Mouse (Mus musculus) monocyte, adult 2 months (primary cell): ENCODE measurements around the gene Trub2.

Experiments used
- DNase-seq, 2 experiments: peaks; one replicate each; pipeline ENCODE4 v3.0.0; 2022; ENCODE audit warnings: low spot score in 2 of 2, low read depth in 1 of 2

Trub2 gene

DNA sequence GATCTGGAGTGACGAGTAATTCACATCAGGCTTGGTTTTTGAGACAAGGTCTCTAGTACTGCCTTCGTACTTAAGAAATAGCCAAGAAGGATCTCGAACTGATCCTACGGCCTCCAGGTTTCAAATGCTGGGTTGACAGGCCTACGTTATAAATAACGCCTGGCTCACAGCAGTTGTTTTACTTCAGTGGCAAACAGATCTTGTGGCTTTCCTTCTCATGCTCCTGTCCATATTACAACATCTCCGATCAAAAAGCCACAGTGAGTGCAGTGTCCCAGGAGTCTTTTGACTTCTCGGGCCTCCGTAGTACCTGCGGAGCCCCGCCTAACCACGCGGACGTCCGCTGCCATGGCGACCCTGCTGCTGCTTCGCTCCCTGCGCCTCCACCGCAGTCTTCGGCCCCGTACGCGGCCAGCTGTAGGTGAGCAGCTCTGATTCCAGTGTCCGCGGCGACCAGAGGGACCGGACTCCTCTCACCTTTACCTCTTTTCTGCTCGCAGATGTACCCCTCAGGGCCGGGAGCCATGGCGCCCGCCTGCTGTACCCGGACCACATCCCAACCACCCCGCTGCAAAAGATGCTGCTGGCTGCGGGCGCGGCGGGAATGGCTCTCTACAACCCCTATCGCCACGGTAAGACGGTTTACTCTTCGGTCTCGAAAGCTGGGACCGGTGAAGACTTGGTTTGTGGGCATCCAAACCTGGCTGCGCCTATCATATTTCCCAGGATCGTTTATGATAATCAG, at the start of gene Trub2:
TSS of gene Trub2 (minus strand) at position 566 of the 745 bp plus-strand sequence.
- DNase-seq: peak in 1 of 2 experiments; percentile 48

DNA sequence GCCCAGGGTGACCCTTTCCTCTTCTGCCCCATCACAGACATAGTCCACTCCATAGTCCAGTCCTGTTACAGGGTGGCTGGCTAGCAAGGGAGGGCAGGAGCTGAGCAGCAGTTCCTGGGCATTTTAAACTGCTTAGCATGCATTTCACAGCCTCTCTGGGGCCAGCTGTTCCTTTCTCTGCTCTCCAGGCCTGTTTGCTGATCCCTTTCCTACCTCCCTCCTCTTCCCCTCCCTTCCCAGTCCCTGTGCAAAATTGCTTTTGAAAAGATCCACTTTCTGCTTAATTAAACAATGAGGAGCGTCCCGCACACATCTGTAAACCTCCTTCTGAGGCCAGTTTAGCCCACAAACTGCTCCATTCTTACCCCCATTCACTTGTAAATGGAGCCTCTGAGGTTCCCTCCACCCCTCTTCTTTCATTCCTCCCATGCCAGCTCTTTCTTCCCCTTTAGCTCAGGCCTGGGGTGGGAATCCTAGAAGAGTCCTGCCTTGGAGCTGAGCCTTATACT, 47.1 kb upstream of the Trub2 start:
- DNase-seq: no peak

DNA sequence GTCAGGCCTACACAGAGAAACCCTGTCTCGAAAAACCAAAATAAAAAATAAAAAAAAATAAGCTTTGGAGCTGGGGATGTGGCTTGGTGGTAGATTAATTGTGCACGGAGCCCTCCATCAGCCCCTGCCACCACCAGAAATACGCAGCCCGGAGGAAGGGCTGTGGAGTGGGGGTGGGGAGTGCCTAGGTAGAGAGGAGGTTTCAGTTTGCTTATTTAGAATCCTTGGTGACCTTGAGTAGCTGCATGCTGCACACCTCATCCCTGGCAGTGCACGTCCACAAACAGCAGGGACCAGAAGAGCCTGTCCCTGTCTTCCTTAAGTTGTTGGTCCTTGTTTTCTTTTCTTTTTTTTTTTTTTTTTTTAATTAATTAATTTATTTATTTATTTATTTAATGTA, 45.5 kb upstream of the Trub2 start:
- DNase-seq: no peak

- no peak for DNase-seq
These were observed 42.8 kb upstream of the Trub2 start for GRCm38 (mm10) chr2:29831106-29831505.

DNA sequence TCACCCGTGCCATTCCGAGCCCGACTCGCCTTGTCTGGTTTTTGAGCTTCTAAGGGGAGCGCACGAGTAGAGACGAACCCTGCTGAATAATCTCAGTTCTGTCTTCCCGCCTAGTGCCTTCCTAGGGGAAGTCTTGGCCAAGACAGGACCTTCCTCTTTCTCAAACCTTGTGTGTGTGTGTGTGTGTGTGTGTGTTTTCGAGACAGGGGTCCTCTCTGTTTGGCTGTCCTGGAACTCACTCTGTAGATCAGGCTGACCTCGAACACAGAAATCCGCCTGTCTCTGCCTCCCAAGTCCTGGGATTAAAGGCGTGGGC, 39.4 kb upstream of the Trub2 start:
- DNase-seq: no peak

DNA sequence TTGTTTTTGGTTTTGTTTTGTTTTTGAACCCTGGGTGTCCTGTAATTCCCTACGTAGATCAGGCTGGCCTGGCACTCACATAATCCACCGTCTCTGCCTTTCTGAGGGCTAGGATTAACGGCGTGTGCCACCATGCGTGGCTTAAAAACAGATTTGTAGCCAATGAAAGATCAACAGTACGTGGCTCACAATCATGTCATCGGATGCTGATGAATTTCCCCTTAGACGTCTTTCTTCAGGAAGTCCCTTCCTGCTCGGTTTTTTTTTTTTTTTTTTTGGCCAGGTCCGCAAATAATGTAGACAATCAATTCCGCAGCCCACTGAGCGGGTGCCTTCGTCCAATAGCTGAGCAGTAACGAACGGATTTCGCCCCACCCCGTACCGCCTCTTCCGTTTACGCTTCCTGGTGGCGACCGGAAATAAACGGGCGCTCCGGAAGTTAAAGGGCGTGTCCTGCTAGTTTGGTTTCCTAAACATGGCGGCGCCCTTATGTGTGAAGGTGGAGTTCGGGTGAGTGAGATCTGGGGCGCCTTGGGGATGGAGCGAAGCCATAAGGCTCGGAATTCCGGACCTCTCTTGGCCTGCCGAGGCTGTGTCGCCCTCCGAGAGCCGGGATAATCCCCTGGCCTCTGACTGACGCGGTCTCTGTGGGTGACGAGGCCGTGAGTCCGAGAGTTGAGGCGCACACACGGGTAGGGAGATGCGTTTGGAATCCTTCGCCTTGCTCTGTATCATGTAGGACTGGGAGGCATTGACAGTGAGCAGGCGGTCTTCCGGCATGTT, 38.8 kb upstream of the Trub2 start:
- peak; percentile 90 to 92 for DNase-seq

- DNase-seq: no peak
These were observed 38.1 kb upstream of the Trub2 start for GRCm38 (mm10) chr2:29826318-29826925.

GRCm38 (mm10) chr2:29820025-29820817, 31.9 kb upstream of the Trub2 start, which contains the start of gene Urm1:
Gene Urm1, plus strand, starts transcription at chr2:29820075.
- no peak for DNase-seq

DNA sequence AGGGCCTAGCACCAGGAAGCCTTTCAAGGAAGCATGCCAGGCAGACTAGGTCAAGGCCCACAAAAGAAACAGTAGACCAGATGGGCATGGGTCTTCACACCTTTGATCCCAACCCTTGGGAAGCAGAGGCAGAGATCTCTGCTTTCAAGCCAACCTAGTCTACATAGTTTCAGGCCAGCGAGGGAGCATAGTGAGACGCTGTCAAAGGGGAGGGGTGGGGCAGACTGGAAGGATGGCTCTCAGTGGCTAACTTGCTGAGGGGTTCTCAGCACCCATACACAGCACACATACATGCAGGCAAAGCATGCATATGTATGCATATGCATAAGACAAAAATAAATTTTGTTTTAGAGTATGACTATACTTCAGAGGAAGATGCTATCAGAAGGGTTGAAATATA, 31.1 kb upstream of the Trub2 start:
- no peak for DNase-seq

GRCm38 (mm10) chr2:29817426-29818232, 29.3 kb upstream of the Trub2 start:
- peak; percentile 55 to 64 for DNase-seq

DNA sequence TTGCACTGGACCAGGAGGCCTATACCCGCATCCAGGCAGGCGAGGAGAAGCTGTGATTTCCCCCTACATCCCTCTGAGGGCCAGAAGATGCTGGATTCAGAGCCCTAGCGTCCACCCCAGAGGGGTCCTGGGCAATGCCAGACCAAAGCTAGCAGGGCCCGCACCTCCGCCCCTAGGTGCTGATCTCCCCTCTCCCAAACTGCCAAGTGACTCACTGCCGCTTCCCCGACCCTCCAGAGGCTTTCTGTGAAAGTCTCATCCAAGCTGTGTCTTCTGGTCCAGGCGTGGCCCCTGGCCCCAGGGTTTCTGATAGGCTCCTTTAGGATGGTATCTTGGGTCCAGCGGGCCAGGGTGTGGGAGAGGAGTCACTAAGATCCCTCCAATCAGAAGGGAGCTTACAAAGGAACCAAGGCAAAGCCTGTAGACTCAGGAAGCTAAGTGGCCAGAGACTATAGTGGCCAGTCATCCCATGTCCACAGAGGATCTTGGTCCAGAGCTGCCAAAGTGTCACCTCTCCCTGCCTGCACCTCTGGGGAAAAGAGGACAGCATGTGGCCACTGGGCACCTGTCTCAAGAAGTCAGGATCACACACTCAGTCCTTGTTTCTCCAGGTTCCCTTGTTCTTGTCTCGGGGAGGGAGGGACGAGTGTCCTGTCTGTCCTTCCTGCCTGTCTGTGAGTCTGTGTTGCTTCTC, 27.5 kb upstream of the Trub2 start:
- no peak for DNase-seq

DNA sequence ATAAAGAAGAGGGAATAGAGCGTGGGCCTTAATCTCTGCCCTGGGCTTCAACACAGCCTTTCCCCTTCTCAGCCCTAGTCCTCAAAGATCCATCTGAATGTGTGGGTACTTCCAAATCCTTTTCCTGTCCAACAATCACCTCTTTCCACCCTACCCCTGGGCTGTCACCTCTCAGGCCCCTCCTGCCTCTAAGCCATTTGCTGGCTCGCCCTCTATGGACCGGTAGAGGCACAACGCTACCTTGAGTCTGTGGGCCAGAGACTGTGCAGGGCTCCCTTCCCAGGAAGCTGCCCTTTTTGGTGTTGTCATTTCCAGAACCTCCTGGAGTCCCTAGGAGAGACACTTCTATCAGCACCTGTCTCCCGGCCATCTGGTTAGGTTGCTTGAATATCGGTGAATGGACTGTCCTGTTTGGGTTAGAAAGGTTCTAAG, 15.1 kb upstream of the Trub2 start:
- DNase-seq: no peak

DNA sequence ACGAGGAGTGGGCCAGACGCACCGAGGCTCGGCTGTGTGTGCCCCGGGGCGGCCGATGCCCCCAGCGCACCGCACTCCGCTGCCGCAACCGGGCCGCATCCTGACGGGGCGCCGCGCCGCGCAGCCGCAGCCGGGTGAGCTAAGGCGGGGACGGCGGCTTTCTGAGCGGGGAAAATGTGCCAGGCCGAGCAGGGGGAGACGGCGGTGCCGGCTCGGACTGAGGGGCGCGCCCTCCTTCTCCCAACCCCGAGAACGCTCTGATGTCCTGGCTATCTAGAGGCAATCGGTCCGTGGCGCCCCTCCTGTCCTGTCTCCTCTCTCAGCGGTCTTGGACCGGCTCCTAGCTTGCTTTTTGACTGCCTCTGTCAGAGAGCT, 14.5 kb upstream of the Trub2 start:
- DNase-seq: no peak

DNA sequence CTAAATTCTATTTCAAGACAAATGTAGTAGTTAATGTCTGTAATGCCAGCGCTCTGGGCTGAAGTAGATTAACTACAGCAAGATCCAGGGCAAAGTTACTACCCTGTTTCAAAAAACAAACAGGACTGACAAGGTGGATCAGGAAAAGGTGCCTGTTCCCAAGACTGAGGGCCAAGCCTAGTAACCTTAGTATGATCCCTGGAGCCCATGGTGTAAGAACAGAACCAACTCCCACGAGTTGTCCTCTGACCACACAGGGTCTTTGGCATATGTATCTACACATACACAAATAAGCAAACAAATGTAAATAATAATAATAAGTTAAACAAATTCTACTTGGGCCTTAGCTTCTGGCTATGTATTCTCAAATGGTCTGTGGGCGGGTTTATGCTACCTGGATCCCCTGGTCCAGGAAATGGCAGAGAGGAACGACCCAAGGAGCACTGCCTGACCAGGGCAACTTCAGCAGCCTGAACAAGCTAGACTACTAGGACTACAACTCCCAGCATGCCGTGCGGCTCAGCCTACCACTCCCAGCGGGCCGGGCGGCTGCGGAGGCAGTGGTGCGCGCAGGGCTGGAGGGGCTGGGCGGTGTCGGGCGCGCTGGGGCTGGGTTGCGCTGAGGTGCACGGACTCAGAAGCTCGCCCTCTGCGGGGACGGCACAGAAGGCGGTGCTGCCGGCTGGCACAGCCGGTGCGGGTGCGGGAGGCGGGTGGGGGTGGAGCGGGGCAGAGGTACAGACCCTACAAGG, 13.9 kb upstream of the Trub2 start, which contains the start of gene Slc27a4:
TSS of gene Slc27a4 (plus strand) at position 560 of the 752 bp plus-strand sequence.
- peak; percentile 66 to 84 for DNase-seq

DNA sequence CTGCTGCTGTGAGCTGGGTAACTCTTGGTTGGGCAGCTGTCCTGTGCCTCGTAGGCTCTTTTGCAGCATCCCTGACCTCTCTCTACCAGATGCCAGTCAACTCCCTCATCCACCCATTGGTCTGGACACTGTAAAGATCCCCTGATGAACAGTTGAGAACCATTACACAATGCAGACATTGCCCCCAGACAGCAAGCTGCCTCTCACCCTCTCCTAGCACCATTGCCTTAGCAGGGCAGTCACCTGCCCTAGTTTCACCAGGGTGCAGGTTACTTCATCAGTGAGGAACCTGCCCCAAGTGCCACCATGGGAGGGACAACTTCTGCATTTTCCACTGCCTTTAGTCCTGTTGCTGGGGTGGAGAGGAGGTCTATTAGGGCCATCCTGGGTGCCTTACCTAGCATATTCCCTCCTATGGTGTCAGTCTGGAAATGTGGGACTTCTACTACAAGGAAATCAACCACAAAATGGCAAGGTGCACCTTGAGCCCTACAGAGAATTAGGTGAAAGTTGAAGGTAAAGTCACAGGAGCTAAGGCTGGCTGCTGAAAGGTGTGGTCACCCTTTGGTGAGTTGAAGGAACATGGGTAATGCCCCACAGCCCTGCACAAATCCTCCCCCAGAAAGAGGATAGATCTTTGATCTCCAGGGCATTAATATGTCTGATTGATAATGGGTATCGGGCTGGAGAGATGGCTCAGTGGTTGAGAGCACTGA, 4.6 kb upstream of the Trub2 start:
- DNase-seq: no peak

DNA sequence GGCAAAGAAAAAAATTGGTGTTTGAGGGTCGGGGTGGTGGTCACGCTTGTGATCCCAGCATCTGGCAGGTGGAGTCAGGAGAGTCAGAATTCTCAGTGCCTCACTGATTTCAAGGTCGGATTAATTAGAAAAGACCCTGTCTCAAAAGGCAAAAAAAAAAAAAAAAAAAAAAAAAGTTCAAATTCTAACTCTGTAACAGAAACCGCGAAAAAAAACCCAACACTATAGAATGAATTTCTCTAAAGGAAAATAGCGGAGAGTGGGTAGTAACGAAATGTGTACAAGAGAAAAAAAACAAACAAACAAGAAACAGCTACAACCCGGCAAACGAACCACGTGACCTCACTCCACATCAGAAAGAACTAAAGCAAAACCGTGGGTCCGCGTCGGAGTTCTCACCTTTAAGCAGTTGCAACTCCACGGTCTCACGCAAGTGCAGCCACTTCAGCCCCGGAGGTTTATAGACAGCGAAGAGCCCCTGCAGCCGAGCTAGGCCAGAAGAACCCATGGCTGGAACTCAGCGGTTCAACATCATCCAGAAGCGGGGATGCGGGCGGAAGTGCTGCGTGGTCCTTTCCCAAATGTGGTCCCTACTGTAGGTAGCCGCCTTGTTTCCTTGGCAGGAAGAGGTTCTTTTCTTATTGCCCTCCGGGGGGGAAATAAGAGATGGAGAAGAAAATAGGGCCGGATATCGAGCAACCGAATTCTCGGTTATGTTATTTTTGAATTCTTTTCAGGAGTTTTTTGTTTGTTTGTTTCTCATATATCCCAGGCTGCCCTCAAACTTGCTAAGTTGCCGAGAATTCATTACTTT, 991 bp downstream of the Trub2 start, which contains the start of gene Coq4:
TSS of gene Coq4 (plus strand) at position 390 of the 814 bp plus-strand sequence.
- DNase-seq: peak; percentile 68 to 79

DNA sequence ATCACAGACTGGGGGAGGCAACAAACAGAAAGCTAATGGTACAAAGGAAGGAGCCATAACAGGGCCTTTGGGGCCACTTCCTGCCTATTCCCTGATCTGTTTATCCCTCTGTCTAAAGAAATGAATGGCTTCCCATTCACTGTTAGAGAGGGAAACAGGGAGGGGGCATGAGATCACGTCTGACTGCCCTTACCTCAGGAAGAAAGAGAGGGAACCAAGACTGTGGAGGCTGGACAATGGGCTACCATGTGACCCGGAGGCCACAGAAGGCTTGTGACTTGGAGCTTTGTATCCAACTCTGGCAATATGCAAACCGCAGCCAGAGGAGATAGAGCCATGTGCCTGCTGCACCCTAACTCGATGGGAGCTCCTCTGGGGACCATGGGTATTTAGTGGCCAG, 4.0 kb downstream of the Trub2 start:
- no peak for DNase-seq
